Mouse (Mus musculus): ENCODE results near the gene Fli1. TPM values are rescaled to one million over a fixed set of nuclear protein-coding genes. Genes with fewer than 3 reads are reported as not detected.

The Fli1 gene
- polyA plus RNA-seq, 1 experiment from 2014 or later, result 23.4 TPM

- peak overlapping the region; percentile 76 for H3K27ac ChIP-seq
- H3K4me1 ChIP-seq, result peaks cover 18% of the 10 kb centered on the region; the same call in 1 of the 2 replicates
- WGBS, result 32% methylated on average over 6 of the region's 6 CpGs
- H3K9me3 ChIP-seq, result no peaks in the 10 kb centered on the region
- no peak overlapping the region for H3K4me3 ChIP-seq
- no peak overlapping the region for H3K4me2 ChIP-seq
- peak; percentile 58; the same call in 1 of the 2 replicates for ATAC-seq (ENCODE audit: insufficient number of reproducible peaks, low FRiP score, low TSS enrichment, low read depth)
- no peak overlapping the region for H3K9ac ChIP-seq
- no peaks in the 10 kb centered on the region for H3K27me3 ChIP-seq
- no peaks in the 10 kb centered on the region for H3K36me3 ChIP-seq
Measured at GRCm38 (mm10) chr9:32443817-32444216, 98.8 kb downstream of the Fli1 start.

GRCm38 (mm10) chr9:32443115-32443514 lies 99.5 kb downstream of the Fli1 start:
- Histone ChIP-seq H3K27me3 (no peaks in the 10 kb centered on the region), H3K4me3 (no peak overlapping the region), H3K36me3 (no peaks in the 10 kb centered on the region), H3K4me1 (peaks cover 18% of the 10 kb centered on the region; the same call in 1 of the 2 replicates), H3K9me3 (no peaks in the 10 kb centered on the region), H3K9ac (no peak overlapping the region), H3K27ac (peak overlapping the region; percentile 76), H3K4me2 (no peak overlapping the region)
- no peak for ATAC-seq (ENCODE audit: insufficient number of reproducible peaks, low FRiP score, low TSS enrichment, low read depth)
- WGBS, result 51% methylated on average over 3 of the region's 3 CpGs

GRCm38 (mm10) chr9:32434241-32435213 lies 108.1 kb downstream of the Fli1 start:
- WGBS, result 68% methylated on average over 19 of the region's 19 CpGs
- H3K4me3 ChIP-seq, result no peak overlapping the region
- H3K9me3 ChIP-seq, result no peaks in the 10 kb centered on the region
- H3K4me2 ChIP-seq, result no peak overlapping the region
- peaks cover 19% of the 10 kb centered on the region for H3K4me1 ChIP-seq
- no peaks in the 10 kb centered on the region for H3K27me3 ChIP-seq
- peak overlapping the region; percentile 82 for H3K27ac ChIP-seq
- no peaks in the 10 kb centered on the region for H3K36me3 ChIP-seq
- no peak overlapping the region for H3K9ac ChIP-seq
- ATAC-seq (ENCODE audit: insufficient number of reproducible peaks, low FRiP score, low TSS enrichment, low read depth), result peak; percentile 64; the same call in 1 of the 2 replicates

- no peak overlapping the region for H3K27ac ChIP-seq
Measured at GRCm38 (mm10) chr9:32431061-32431460, 111.6 kb downstream of the Fli1 start.

DNA sequence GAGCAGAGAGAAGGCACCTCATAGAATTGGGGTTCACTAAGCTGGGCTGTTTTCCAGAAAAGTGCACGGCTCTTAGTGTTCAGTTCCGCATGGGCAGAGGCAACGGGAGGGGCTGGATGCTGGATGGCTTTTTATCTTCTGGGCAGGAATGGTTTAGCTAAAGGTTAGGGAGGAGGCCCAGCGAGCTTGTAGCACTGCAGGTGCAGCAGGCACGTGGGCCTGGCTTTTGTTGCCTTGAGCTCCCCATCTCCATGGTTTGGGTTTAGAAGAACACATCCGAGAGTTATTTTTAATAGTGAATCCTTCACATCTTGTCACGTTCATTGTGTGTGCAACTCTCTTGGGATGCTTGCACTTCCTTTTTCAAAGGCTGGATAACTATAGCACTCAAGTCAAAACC lies 117.3 kb downstream of the Fli1 start:
- Histone ChIP-seq H3K4me1 (no peaks in the 10 kb centered on the region), H3K4me3 (no peak overlapping the region), H3K36me3 (peaks cover 34% of the 10 kb centered on the region), H3K27ac (no peak overlapping the region), H3K9me3 (no peaks in the 10 kb centered on the region), H3K27me3 (no peaks in the 10 kb centered on the region), H3K9ac (no peak overlapping the region), H3K4me2 (no peak overlapping the region)
- 79% methylated on average over 7 of the region's 7 CpGs for WGBS
- no peak for ATAC-seq (ENCODE audit: insufficient number of reproducible peaks, low FRiP score, low TSS enrichment, low read depth)

More at GRCm38 (mm10) chr9:32431061-32431460, 111.6 kb downstream of the Fli1 start:
- H3K27me3 ChIP-seq, result no peaks in the 10 kb centered on the region
- no peak overlapping the region for H3K9ac ChIP-seq
- WGBS, result 53% methylated on average over 3 of the region's 3 CpGs
- peaks cover 8% of the 10 kb centered on the region for H3K36me3 ChIP-seq
- peaks cover 14% of the 10 kb centered on the region for H3K4me1 ChIP-seq
- ATAC-seq (ENCODE audit: insufficient number of reproducible peaks, low FRiP score, low TSS enrichment, low read depth), result no peak
- no peak overlapping the region for H3K4me3 ChIP-seq
- H3K4me2 ChIP-seq, result no peak overlapping the region
- H3K9me3 ChIP-seq, result no peaks in the 10 kb centered on the region

GRCm38 (mm10) chr9:32420711-32421110 lies 122.0 kb downstream of the Fli1 start:
- peaks cover 22% of the 10 kb centered on the region for H3K36me3 ChIP-seq
- no peak overlapping the region for H3K9ac ChIP-seq
- peaks cover 8% of the 10 kb centered on the region; the same call in 1 of the 2 replicates for H3K4me1 ChIP-seq

DNA sequence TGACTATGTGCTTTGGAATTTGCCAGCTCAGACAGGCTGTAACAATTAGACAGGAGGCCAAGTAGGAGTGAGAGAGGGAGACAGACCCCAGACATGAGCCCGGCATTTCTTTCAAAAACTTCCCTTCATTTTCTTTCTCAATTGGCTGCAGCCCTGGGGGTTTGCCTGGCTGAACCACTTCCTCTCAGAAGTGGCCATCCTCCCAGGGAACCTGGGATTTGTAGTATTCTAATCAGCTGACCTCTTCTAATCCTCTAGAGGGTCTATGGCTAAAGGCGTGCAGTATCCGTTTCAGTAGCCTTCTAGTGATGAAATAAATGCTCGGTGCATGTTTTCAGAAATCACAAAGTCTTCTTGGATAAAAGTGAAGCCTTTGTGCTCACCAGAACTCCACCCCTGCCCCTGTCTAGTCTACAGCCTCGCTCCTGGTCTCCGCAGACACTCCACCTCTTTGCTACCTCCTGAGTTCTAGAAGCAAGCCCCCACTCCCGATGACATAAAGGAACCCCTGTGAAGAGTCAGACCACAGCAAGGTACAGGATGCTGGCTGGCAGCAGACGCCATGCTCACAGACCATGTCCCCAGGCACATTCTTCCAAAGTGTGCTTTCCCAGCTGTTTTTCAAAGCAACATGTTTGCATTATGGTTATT lies 125.1 kb downstream of the Fli1 start:
- no peak for ATAC-seq (ENCODE audit: insufficient number of reproducible peaks, low FRiP score, low TSS enrichment, low read depth)
- H3K36me3 ChIP-seq, result peaks cover 4% of the 10 kb centered on the region; the same call in 1 of the 2 replicates
- no peaks in the 10 kb centered on the region for H3K9me3 ChIP-seq
- H3K4me2 ChIP-seq, result no peak overlapping the region
- H3K9ac ChIP-seq, result no peak overlapping the region
- H3K27ac ChIP-seq, result no peak overlapping the region
- H3K4me1 ChIP-seq, result peaks cover 8% of the 10 kb centered on the region; the same call in 1 of the 2 replicates
- no peaks in the 10 kb centered on the region for H3K27me3 ChIP-seq
- WGBS, result 29% methylated on average over 8 of the region's 8 CpGs
- no peak overlapping the region for H3K4me3 ChIP-seq

More at GRCm38 (mm10) chr9:32420711-32421110, 122.0 kb downstream of the Fli1 start:
- no peak overlapping the region for H3K27ac ChIP-seq
- H3K4me3 ChIP-seq, result no peak overlapping the region
- no peak overlapping the region for H3K4me2 ChIP-seq
- H3K9me3 ChIP-seq, result no peaks in the 10 kb centered on the region
- H3K27me3 ChIP-seq, result no peaks in the 10 kb centered on the region
- no peak for ATAC-seq (ENCODE audit: insufficient number of reproducible peaks, low FRiP score, low TSS enrichment, low read depth)

- no peak for ATAC-seq (ENCODE audit: insufficient number of reproducible peaks, low FRiP score, low TSS enrichment, low read depth)
- 94% methylated on average over 3 of the region's 3 CpGs for WGBS
- no peaks in the 10 kb centered on the region for H3K9me3 ChIP-seq
Measured at GRCm38 (mm10) chr9:32415952-32416351, 126.7 kb downstream of the Fli1 start.

GRCm38 (mm10) chr9:32414956-32415355 lies 127.7 kb downstream of the Fli1 start:
- WGBS, result 63% methylated on average over 1 of the region's 1 CpGs
- H3K36me3 ChIP-seq, result no peaks in the 10 kb centered on the region
- H3K4me2 ChIP-seq, result no peak overlapping the region
- H3K9me3 ChIP-seq, result no peaks in the 10 kb centered on the region
- H3K4me3 ChIP-seq, result no peak overlapping the region
- H3K9ac ChIP-seq, result no peak overlapping the region
- H3K4me1 ChIP-seq, result peaks cover 8% of the 10 kb centered on the region; the same call in 1 of the 2 replicates
- H3K27me3 ChIP-seq, result no peaks in the 10 kb centered on the region
- ATAC-seq (ENCODE audit: insufficient number of reproducible peaks, low FRiP score, low TSS enrichment, low read depth), result no peak
- no peak overlapping the region for H3K27ac ChIP-seq

More at GRCm38 (mm10) chr9:32415952-32416351, 126.7 kb downstream of the Fli1 start:
- Histone ChIP-seq H3K4me3 (no peak overlapping the region), H3K27ac (no peak overlapping the region), H3K4me1 (peaks cover 8% of the 10 kb centered on the region; the same call in 1 of the 2 replicates), H3K27me3 (no peaks in the 10 kb centered on the region), H3K36me3 (no peaks in the 10 kb centered on the region), H3K4me2 (no peak overlapping the region), H3K9ac (no peak overlapping the region)

DNA sequence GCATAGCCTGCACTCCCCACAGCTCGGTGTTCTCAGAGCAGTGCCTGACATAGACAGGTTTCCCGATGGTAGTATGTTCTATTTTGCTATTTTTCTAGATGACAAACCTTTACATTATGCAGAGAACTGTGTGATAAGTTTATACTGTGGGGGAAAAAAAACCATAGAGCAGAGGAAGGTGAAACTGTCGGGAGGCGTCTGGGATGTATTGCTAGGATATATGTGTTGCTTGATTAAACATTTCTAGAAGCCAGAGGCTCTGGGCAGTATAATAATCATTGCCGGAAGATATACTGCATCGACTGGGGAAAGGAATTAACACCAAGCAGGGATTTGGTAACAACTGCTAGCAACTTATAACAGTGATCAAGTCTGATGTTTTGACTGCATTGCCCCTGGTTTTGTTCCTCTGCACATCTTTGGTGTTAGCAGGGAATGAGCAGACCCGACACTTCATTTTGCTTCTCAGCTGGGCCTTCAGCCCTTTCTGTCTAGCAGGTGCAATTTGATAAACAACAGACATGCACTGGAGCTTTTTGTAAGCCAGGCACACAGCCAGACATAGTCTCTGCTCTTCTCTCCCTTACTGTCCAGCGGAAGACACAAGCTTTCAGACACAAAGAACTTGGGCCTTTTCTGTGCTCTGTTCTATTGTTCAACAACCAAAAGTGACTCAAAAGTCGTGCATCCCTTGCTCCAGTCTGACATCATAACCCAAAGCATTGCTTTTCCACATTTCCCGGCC lies 129.7 kb downstream of the Fli1 start:
- WGBS, result 65% methylated on average over 10 of the region's 10 CpGs
- H3K27me3 ChIP-seq, result peaks cover 12% of the 10 kb centered on the region; the same call in 1 of the 2 replicates
- no peak overlapping the region for H3K4me2 ChIP-seq
- H3K4me1 ChIP-seq, result peaks cover 27% of the 10 kb centered on the region
- ATAC-seq (ENCODE audit: insufficient number of reproducible peaks, low FRiP score, low TSS enrichment, low read depth), result no peak
- no peak overlapping the region for H3K27ac ChIP-seq
- no peaks in the 10 kb centered on the region for H3K9me3 ChIP-seq
- H3K9ac ChIP-seq, result no peak overlapping the region
- no peak overlapping the region for H3K4me3 ChIP-seq
- H3K36me3 ChIP-seq, result no peaks in the 10 kb centered on the region

GRCm38 (mm10) chr9:32411507-32411906 lies 131.2 kb downstream of the Fli1 start:
- no peak overlapping the region for H3K9ac ChIP-seq
- H3K27ac ChIP-seq, result no peak overlapping the region
- H3K4me2 ChIP-seq, result no peak overlapping the region
- H3K27me3 ChIP-seq, result peaks cover 21% of the 10 kb centered on the region; the same call in 1 of the 2 replicates
- no peaks in the 10 kb centered on the region for H3K36me3 ChIP-seq
- WGBS, result 86% methylated on average over 5 of the region's 5 CpGs
- peaks cover 19% of the 10 kb centered on the region for H3K4me1 ChIP-seq
- ATAC-seq (ENCODE audit: insufficient number of reproducible peaks, low FRiP score, low TSS enrichment, low read depth), result no peak
- no peaks in the 10 kb centered on the region for H3K9me3 ChIP-seq
- no peak overlapping the region for H3K4me3 ChIP-seq

All from limb, embryonic 15.5 days (tissue).